Mouse (Mus musculus) stomach, postnatal 0 days (tissue): ENCODE measurements around the gene Ikzf3.

Experiments used
- CTCF ChIP-seq: IDR thresholded peaks from 2 replicates; pipeline ENCODE4 v1.5.1; 2016; ENCODE audit warnings: antibody characterized with exemption, low read depth, mild to moderate bottlenecking, moderate library complexity
- EP300 ChIP-seq: optimal IDR thresholded peaks from 2 replicates; pipeline ENCODE3; 2016; ENCODE audit warnings: antibody characterized with exemption

DNA sequence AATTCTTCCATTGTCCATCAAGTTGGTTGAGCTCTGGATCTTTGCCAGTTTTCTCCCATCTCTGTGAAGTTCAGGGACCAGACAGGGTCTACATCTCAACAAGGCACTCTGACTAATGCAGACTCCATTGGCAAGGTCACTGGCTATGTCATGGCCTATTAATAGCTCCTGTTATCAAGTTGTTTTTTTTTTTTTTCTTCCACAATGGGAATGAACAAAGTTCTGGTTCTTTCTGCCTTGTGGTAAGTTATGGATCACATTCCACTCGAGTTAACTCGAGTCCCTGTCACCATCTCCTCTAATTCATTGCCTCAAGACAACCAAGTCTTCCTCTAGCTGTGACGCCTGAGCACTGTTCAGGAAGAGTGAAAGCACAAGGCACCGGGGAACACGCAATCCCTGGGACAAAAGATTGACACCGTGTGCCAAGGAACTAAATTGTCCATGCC, 43.0 kb upstream of the Ikzf3 start:
- no peak for TF ChIP-seq CTCF
- no peak for TF ChIP-seq EP300
